Mouse (Mus musculus): ENCODE measurements around the gene Srp54a.
"Not testable (repeated sequence)": the region's sequence is repeated elsewhere in the genome, so short reads cannot be mapped to it uniquely, and the experiment has no call there.

Gene Srp54a

GRCm38 (mm10) chr12:55079726-55080600 is at the start of gene Srp54a, which contains the start of gene 2700097O09Rik:
Gene Srp54a, plus strand, starts transcription at chr12:55080262.
Gene 2700097O09Rik, minus strand, starts transcription at chr12:55080110.
- peak; percentile 84 for DNase-seq (ENCODE audit: low read depth, low spot score)

DNA sequence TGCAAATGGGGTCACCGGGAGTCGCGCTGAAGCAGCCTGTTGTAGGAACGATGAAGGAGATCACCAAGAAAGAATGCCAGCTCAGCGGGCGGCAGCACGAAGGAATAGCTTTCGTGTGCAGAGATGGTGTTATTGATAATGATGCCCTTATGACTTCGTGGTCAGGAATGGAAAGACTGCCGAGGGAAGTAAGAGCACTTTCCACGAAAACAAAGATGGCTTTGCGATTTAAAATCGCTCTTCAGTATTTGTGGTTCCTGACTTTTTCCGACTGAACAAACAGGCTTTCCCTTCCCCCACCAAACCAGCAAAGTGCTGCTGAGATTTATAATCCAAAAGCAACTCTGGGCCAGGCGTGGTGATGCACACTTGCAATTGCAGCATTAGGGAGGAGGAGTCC is 39.1 kb upstream of the Srp54a start:
- no peak for DNase-seq (ENCODE audit: low read depth, low spot score)

DNA sequence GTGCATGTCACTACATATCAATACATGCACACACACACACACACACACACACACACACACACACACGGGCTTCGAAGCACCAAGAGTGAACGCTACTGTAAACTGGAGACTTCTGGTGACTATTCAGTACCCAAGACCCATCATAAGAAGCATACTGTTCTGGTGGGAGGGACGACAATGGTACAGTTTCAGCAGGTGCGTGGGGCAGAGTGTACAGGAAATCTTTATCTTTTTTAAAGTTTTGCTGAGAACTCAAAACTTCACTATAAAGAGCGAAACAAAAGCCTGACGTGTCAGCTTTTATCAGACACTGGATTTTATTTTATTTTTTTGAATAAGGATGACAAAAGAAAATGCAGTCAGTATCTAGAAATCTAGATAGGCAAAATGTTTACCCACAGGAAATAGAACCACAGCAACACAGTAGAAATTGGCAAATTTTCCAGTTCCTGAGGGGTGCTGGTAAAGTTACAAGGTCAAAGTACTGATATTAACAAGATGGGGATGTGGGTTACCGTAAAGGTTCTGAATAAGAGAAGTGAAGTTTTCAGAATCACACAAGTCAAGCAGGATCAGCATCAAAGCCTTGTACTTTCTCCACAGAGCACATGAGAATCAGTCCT is 30.2 kb upstream of the Srp54a start:
- no peak for DNase-seq (ENCODE audit: low read depth, low spot score)

DNA sequence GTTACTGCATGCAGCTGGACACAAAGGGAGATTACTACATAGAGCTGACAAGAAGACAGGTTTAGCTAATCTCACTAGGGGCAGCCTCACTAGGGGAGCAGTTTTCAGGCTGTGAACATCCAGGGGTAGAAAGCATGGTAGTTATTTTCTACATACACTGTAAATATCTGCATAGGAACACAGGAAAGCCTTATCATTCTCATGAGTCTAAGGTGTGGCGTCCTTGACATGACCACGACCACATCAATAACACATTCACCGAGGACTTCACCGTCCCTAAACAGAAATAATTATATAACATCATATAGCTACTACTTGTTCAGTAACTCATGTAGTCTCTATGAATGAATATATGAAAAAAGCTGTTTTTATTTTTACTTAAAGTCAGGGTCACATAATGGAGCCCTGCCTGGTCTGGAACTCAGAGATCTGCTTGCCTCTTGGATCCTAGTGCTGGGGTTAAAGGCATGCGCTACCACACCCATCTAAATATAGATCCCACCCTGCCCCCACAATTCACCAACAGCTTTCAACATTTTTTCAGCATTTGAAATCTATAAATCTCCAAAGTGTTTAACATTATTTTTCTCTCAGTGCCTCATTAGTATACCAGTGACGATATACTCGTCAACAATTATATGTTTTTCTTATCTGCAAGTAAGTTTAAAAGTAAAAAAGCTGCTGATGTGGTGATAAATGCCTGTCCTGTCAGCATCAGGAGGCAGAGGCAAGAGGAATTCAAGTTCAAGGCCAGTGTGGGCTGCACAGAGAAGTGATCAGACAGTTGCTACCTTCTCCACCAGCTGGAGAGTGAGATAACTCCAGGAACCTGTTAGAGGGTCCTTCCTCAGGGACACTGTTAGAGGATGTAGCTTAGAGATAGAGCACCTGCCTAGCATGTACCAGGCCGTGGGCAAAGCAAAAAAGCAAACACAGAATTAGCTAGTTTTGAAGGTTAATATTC is 28.6 kb upstream of the Srp54a start:
- DNase-seq (ENCODE audit: low read depth, low spot score) = no peak

DNA sequence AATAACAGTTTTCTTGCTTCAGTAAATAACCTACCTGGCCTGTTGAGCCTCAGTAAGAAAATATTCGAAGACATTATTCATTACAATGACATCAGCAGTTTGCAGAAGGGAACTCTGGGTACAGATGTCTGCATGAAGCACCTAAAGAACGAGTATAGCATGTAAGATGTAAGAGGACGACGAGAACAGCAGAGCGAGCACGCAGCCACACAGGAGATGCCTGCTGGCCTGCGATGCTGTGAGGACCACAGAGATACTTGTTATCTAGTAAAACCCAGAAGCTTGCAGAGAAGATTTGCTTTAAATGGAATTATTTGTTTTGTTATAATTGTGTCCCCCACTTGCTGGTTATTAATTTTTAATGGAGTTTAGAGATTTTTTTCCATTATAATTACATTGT is 26.8 kb upstream of the Srp54a start:
- DNase-seq (ENCODE audit: low read depth, low spot score) = no peak

DNA sequence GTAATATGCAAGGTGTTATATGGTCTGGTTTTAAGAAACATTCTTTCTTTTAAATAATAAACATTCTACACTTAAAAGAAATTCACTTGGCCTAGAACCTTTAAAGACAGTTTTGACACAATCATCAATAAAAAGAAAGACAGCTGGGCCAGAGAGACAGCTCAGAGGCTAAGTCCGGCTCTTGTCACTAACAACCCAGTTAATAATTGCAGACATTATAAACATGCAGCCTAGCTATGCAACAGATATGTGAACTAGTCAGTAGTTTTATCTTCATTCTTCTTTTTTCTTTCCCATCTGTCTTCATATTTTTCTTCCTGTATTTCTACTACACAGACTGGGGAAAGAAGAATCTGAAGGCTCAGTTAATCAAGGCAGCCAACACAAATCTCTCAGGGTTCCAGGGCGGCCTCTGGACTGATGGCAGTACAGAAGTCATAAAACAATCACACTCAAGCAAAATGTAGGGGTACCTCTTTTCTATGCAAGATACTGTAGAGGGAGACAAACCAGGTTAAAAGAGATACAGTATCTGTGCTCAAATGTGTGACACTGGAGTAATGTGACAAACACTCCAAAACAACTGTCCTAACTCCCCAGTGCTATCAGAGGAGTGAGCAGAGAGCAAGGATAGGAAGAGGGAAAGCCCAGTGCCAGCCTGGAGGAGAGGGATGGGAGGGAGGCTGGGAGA is 25.4 kb upstream of the Srp54a start:
- DNase-seq (ENCODE audit: low read depth, low spot score) = no peak

DNA sequence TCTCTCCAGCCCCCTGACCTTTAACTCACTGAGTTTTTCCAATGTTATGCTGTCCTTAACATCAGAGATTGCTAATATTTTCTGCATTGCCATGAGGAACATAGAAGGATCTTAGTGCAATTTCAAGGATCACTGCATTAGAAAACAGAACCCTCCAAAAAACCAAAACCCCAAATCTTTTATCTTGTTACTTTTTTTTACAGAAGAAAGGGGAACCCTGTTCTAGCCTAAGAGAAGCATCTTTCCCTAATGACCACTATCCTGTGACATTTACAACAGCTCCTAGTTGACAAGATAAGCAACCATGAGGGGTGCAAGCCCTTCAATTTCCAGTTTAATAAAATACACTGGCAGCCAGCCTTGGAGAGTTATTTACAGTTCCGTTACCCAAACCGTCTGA is 23.4 kb upstream of the Srp54a start:
- no peak for DNase-seq (ENCODE audit: low read depth, low spot score)

GRCm38 (mm10) chr12:55058865-55059615 is 21.0 kb upstream of the Srp54a start:
- DNase-seq (ENCODE audit: low read depth, low spot score) = peak; percentile 42

DNA sequence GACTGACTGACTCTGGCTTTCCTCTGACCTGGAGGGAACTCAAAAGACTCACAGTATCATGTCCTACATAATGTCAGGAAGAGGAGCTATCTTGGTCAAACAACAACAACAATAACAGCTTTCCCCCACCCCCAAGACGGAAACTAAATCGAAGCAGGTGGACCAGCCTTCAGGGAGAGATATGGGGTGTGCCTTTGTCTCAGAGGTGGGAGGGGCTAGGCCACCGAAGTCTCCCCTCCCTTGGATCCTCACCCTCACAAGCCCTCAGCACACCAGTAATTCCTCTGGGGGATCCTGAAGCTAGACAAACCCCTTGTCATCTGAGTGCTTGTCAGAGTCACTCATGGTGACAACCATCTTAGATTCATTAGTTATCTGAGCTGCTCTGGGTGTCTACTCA is 20.2 kb upstream of the Srp54a start:
- DNase-seq (ENCODE audit: low read depth, low spot score) = no peak

GRCm38 (mm10) chr12:55060212-55060898 is 19.7 kb upstream of the Srp54a start:
- no peak for DNase-seq (ENCODE audit: low read depth, low spot score)

DNA sequence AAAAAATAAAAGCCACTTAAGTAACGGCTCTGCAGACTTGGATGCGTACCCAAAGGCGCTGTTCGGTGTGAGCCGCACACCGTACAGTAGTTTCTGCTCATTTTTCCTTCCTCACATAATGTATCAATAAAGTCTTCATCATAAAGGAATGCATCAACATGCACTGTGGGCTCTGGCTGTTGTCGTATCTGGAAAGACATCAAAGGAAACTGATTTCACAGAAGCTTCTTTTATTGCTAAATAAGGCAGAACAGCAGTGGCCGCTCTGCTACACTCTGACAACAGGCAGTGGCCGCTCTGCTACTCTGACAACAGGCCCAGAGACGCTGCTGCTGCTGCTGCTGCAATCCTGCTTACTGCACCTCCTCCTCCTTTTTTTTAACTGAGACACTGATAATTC is 19.1 kb upstream of the Srp54a start:
- DNase-seq (ENCODE audit: low read depth, low spot score) = no peak

- no peak for DNase-seq (ENCODE audit: low read depth, low spot score)
Observed at GRCm38 (mm10) chr12:55062141-55062540, 17.9 kb upstream of the Srp54a start.

DNA sequence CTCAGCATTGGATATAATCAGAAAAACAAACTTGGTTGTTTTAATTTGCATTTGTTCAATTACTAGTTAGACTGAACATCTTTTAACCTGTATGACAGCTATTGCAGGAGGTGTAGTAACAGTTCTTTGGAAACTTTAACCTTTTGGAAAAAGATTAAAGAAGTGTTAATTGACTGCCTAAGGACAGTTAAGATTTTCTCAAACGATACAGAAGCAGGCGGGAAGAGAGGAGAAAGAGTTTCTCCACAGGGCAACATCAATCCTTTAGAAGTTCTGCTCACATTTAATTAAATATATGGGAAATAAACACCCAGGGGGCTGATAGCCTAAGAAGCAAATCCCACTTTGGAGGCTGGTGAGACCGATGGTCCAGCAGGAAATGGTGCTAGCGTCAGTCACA is 7.6 kb upstream of the Srp54a start:
- DNase-seq (ENCODE audit: low read depth, low spot score) = no peak

GRCm38 (mm10) chr12:55073686-55074085 is 6.4 kb upstream of the Srp54a start:
- no peak for DNase-seq (ENCODE audit: low read depth, low spot score)

DNA sequence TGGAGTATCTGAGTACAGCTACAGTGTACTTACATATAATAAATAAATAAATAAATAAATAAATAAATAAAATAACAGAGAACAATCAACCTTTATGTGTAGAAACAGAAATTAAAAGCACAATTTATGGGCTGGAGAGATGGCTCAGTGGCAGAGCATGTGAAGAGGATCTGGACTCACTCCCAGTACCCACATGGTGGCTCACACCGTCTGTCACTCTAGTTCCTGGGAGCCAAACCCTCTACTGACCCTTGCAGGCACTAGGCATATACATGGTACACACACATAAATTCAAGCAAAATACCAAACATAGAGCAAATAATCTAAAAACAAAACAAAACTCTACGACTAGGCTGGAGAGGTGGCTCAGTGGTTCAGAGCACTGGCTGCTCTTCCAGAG is 4.8 kb upstream of the Srp54a start:
- no peak for DNase-seq (ENCODE audit: low read depth, low spot score)

GRCm38 (mm10) chr12:55078706-55079105 is 1.4 kb upstream of the Srp54a start:
- DNase-seq (ENCODE audit: low read depth, low spot score) = not testable (repeated sequence)

DNA sequence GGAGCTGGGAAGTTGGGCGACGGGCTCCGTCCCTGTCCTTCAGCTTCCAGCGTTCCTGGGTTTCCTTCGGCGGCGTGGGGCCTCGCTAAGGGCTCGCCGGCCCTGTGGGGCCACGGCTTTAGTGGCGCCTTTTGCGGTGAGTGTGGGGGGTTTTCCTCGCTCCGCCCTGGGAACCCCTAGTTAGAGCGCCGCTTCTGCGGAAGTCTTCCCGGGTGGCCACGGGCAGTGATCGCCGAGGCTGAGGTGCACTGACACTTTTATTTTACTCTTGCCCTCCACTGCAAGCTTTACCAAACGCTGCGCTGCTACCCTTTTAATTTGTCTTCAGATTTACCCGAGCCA is 510 bp downstream of the Srp54a start:
- not testable (repeated sequence) for DNase-seq (ENCODE audit: low read depth, low spot score)

- DNase-seq (ENCODE audit: low read depth, low spot score) = not testable (repeated sequence)
Observed at GRCm38 (mm10) chr12:55092127-55092526, 12.1 kb downstream of the Srp54a start.

- not testable (repeated sequence) for DNase-seq (ENCODE audit: low read depth, low spot score)
Observed at GRCm38 (mm10) chr12:55112616-55113015, 32.6 kb downstream of the Srp54a start.

DNA sequence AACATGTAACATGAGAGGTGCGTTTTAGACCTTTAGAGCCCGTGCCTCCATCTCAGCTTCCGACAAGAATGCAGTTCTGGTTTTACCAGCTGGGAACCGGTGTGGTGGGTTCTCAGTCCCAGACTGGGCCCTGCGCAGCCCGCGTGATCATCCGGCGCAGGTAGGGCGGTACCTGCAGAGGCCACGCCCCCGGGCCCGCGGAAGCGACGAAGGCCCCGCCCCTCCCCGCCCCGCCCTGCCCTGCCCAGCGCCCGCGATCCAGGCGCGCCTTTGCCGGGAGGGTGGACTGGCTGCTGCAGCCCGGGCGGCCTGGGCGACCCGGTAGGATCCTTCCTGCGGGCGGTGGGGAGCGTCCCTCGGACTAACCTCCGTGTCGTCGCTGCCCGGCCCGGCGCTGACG is 44.2 kb downstream of the Srp54a start, which contains the start of gene Fam177a:
TSS of gene Fam177a (plus strand) at position 228 of the 400 bp plus-strand sequence.
- not testable (repeated sequence) for DNase-seq (ENCODE audit: low read depth, low spot score)
